Mouse (Mus musculus) ES-E14 (cell line): Measurements from ENCODE around the gene Wfdc2.

Experiments used
- CHD2 ChIP-seq: IDR thresholded peaks from 2 replicates; pipeline ENCODE4 v1.6.1; 2014; ENCODE audit warnings: mild to moderate bottlenecking, low read depth, low read length, inconsistent platforms
- HCFC1 ChIP-seq: IDR thresholded peaks from 2 replicates; pipeline ENCODE4 v1.6.1; 2012; ENCODE audit warnings: low read length, inconsistent platforms, borderline replicate concordance; ENCODE audit not compliant: insufficient read depth
- MAFK ChIP-seq: IDR thresholded peaks from 2 replicates; pipeline ENCODE4 v1.6.1; 2014; ENCODE audit warnings: mild to moderate bottlenecking, low read depth, low read length, inconsistent platforms; ENCODE audit not compliant: insufficient read depth
- ZC3H11A ChIP-seq: IDR thresholded peaks from 2 replicates; pipeline ENCODE4 v1.6.1; 2012; ENCODE audit warnings: low read depth, mild to moderate bottlenecking, inconsistent platforms, low read length, borderline replicate concordance
- ZNF384 ChIP-seq: IDR thresholded peaks from 2 replicates; pipeline ENCODE4 v1.6.1; 2012; ENCODE audit warnings: low read depth, low read length, inconsistent platforms

DNA sequence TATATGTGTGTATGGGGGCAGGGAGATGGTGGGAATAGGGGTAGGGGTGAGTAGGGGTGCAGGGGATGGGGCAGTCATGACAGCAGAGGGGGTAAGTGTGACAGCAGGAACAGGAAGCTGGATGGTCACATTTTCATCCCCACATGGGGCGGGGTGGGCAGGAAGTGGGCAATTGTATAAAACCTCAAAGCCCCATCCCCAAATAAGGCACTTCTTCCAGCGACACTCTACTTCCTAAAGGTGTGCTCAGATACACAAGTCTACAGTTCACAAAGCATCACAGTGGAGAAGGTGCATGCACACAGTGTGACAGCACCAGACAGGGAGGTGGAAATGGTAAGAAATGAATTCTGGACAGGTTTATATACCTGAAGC lies 11.3 kb upstream of the Wfdc2 start:
- TF ChIP-seq HCFC1 (no peak), MAFK (no peak), ZNF384 (no peak), ZC3H11A (no peak), CHD2 (no peak)
